Mouse (Mus musculus): ENCODE results near the gene Cd8b1. TPM values are rescaled to one million over a fixed set of nuclear protein-coding genes. Genes with fewer than 3 reads are reported as not detected.
"Not testable (repeated sequence)": the region's sequence is repeated elsewhere in the genome, so short reads cannot be mapped to it uniquely, and the experiment has no call there.

Cd8b1 gene
- polyA plus RNA-seq, 1 experiment from 2014 or later: not detected

GRCm38 (mm10) chr6:71329881-71330280 lies 7.3 kb downstream of the Cd8b1 start:
- no peaks in the 10 kb centered on the region for H3K27me3 ChIP-seq (ENCODE audit: insufficient read depth, low read length)

GRCm38 (mm10) chr6:71330486-71330885 lies 7.9 kb downstream of the Cd8b1 start:
- H3K4me3 ChIP-seq (ENCODE audit: low read depth, low read length): no peak overlapping the region
- no peaks in the 10 kb centered on the region for H3K27me3 ChIP-seq (ENCODE audit: insufficient read depth, low read length)
- no peaks in the 10 kb centered on the region for H3K9me3 ChIP-seq (ENCODE audit: low read length)
- H3K4me1 ChIP-seq (ENCODE audit: insufficient read depth): no peaks in the 10 kb centered on the region
- H3K27ac ChIP-seq (ENCODE audit: low read depth): no peak overlapping the region
- 76% methylated on average over 7 of the region's 7 CpGs for WGBS (ENCODE audit: insufficient replicate concordance)
- ATAC-seq (no peak), DNase-seq (no peak)
- TF ChIP-seq CTCF (IDR thresholded peaks at IDR 0.05; ENCODE audit: low read depth): no peak
- TF ChIP-seq EP300 (IDR thresholded peaks at IDR 0.05; ENCODE audit: low read depth): no peak
- H3K36me3 ChIP-seq (replicated peaks; ENCODE audit: insufficient read depth, low read length): no peaks in the 10 kb centered on the region
- no peak overlapping the region for H3K4me2 ChIP-seq (ENCODE audit: low read depth, low read length)
- H3K9ac ChIP-seq (replicated peaks): no peak overlapping the region

More at GRCm38 (mm10) chr6:71329881-71330280, 7.3 kb downstream of the Cd8b1 start:
- H3K4me3 ChIP-seq (ENCODE audit: low read depth, low read length): no peak overlapping the region
- H3K4me2 ChIP-seq (ENCODE audit: low read depth, low read length): no peak overlapping the region
- no peaks in the 10 kb centered on the region for H3K4me1 ChIP-seq (ENCODE audit: insufficient read depth)
- H3K36me3 ChIP-seq (replicated peaks; ENCODE audit: insufficient read depth, low read length): no peaks in the 10 kb centered on the region
- H3K27ac ChIP-seq (ENCODE audit: low read depth): no peak overlapping the region
- no peaks in the 10 kb centered on the region for H3K9me3 ChIP-seq (ENCODE audit: low read length)
- 70% methylated on average over 6 of the region's 6 CpGs for WGBS (ENCODE audit: insufficient replicate concordance)
- TF ChIP-seq CTCF (IDR thresholded peaks at IDR 0.05; ENCODE audit: low read depth): no peak
- TF ChIP-seq EP300 (IDR thresholded peaks at IDR 0.05; ENCODE audit: low read depth): no peak
- H3K9ac ChIP-seq (replicated peaks): no peak overlapping the region
- no peak for DNase-seq
- ATAC-seq: no peak

GRCm38 (mm10) chr6:71331491-71331890 lies 8.9 kb downstream of the Cd8b1 start:
- not testable (repeated sequence) for H3K27me3 ChIP-seq (ENCODE audit: insufficient read depth, low read length); H3K9me3 ChIP-seq (ENCODE audit: low read length); H3K4me1 ChIP-seq (ENCODE audit: insufficient read depth); H3K36me3 ChIP-seq (replicated peaks; ENCODE audit: insufficient read depth, low read length); H3K4me2 ChIP-seq (ENCODE audit: low read depth, low read length); H3K27ac ChIP-seq (ENCODE audit: low read depth); H3K4me3 ChIP-seq (ENCODE audit: low read depth, low read length); ATAC-seq; DNase-seq; H3K9ac ChIP-seq (replicated peaks)
- WGBS (ENCODE audit: insufficient replicate concordance): 72% methylated on average over 1 of the region's 4 CpGs

GRCm38 (mm10) chr6:71332236-71332965 lies 9.8 kb downstream of the Cd8b1 start:
- DNase-seq (no peak), ATAC-seq (no peak)
- H3K36me3 ChIP-seq (replicated peaks; ENCODE audit: insufficient read depth, low read length): no peaks in the 10 kb centered on the region
- no peak for TF ChIP-seq CTCF (IDR thresholded peaks at IDR 0.05; ENCODE audit: low read depth)
- no peak for TF ChIP-seq EP300 (IDR thresholded peaks at IDR 0.05; ENCODE audit: low read depth)
- H3K27me3 ChIP-seq (ENCODE audit: insufficient read depth, low read length): no peaks in the 10 kb centered on the region
- H3K4me1 ChIP-seq (ENCODE audit: insufficient read depth): no peaks in the 10 kb centered on the region
- H3K4me3 ChIP-seq (ENCODE audit: low read depth, low read length): no peak overlapping the region
- WGBS (ENCODE audit: insufficient replicate concordance): 73% methylated on average over 11 of the region's 11 CpGs
- no peak overlapping the region for H3K9ac ChIP-seq (replicated peaks)
- H3K27ac ChIP-seq (ENCODE audit: low read depth): no peak overlapping the region
- no peaks in the 10 kb centered on the region for H3K9me3 ChIP-seq (ENCODE audit: low read length)
- no peak overlapping the region for H3K4me2 ChIP-seq (ENCODE audit: low read depth, low read length)

GRCm38 (mm10) chr6:71333031-71333430 lies 10.4 kb downstream of the Cd8b1 start:
- Histone ChIP-seq H3K4me2 (ENCODE audit: low read depth, low read length) (no peak overlapping the region), H3K9me3 (ENCODE audit: low read length) (no peaks in the 10 kb centered on the region), H3K27me3 (ENCODE audit: insufficient read depth, low read length) (no peaks in the 10 kb centered on the region), H3K36me3 (replicated peaks; ENCODE audit: insufficient read depth, low read length) (no peaks in the 10 kb centered on the region), H3K4me1 (ENCODE audit: insufficient read depth) (no peaks in the 10 kb centered on the region), H3K9ac (replicated peaks) (no peak overlapping the region), H3K27ac (ENCODE audit: low read depth) (no peak overlapping the region), H3K4me3 (ENCODE audit: low read depth, low read length) (no peak overlapping the region)
- TF ChIP-seq CTCF (IDR thresholded peaks at IDR 0.05; ENCODE audit: low read depth) (no peak), EP300 (IDR thresholded peaks at IDR 0.05; ENCODE audit: low read depth) (no peak)
- ATAC-seq (no peak), DNase-seq (no peak)
- WGBS (ENCODE audit: insufficient replicate concordance): 80% methylated on average over 3 of the region's 3 CpGs

- Histone ChIP-seq H3K27me3 (ENCODE audit: insufficient read depth, low read length) (no peaks in the 10 kb centered on the region), H3K4me1 (ENCODE audit: insufficient read depth) (no peaks in the 10 kb centered on the region), H3K4me3 (ENCODE audit: low read depth, low read length) (no peak overlapping the region), H3K36me3 (replicated peaks; ENCODE audit: insufficient read depth, low read length) (no peaks in the 10 kb centered on the region), H3K4me2 (ENCODE audit: low read depth, low read length) (no peak overlapping the region), H3K9me3 (ENCODE audit: low read length) (no peaks in the 10 kb centered on the region), H3K27ac (ENCODE audit: low read depth) (no peak overlapping the region), H3K9ac (replicated peaks) (no peak overlapping the region)
- ATAC-seq: no peak
- no peak for DNase-seq
- TF ChIP-seq CTCF (IDR thresholded peaks at IDR 0.05; ENCODE audit: low read depth) (no peak), EP300 (IDR thresholded peaks at IDR 0.05; ENCODE audit: low read depth) (no peak)
- WGBS (ENCODE audit: insufficient replicate concordance): 81% methylated on average over 11 of the region's 11 CpGs
Measured at GRCm38 (mm10) chr6:71333578-71334273, 11.1 kb downstream of the Cd8b1 start.

Measured in liver, postnatal 0 days (tissue).